Mouse (Mus musculus) CD4-positive, CD25-positive, alpha-beta regulatory T cell (primary cell): ENCODE results near the gene Rbm46. TPM values are rescaled to one million over a fixed set of nuclear protein-coding genes. Genes with fewer than 3 reads are reported as not detected.

Source experiments
- polyA plus RNA-seq: library from polyadenylated mRNA; unstranded; fragments of 100-300 nt; shearing (Covaris generic); gene quantifications from one replicate; pipeline ENCODE4 v1.2.1, GENCODE M21; 2017

Rbm46 gene
- not detected for polyA plus RNA-seq

GRCm38 (mm10) chr3:82876372-82876739, at the start of gene Rbm46:
TSS of gene Rbm46 (minus strand) at chr3:82876483.

GRCm38 (mm10) chr3:82903613-82904205, 27.4 kb upstream of the Rbm46 start, which contains the start of gene Lrat:
TSS of gene Lrat (minus strand) at chr3:82903973.

Other genes starting within 250 kb of the Rbm46 start
- gene Lrat, start 27.5 kb upstream of the Rbm46 start, polyA plus RNA-seq, result 0.04 TPM
- gene Fgg, start 131.2 kb upstream of the Rbm46 start, polyA plus RNA-seq, result not detected
- 0.08 TPM for gene Fga, start 149.6 kb upstream of the Rbm46 start, polyA plus RNA-seq
- gene Fgb, start 173.4 kb upstream of the Rbm46 start, polyA plus RNA-seq, result 0.05 TPM
- gene Plrg1, start 179.0 kb upstream of the Rbm46 start, polyA plus RNA-seq, result 74.1 TPM